8 mouse cellular contexts compared by ENCODE assay signal in the genomic region with DNA sequence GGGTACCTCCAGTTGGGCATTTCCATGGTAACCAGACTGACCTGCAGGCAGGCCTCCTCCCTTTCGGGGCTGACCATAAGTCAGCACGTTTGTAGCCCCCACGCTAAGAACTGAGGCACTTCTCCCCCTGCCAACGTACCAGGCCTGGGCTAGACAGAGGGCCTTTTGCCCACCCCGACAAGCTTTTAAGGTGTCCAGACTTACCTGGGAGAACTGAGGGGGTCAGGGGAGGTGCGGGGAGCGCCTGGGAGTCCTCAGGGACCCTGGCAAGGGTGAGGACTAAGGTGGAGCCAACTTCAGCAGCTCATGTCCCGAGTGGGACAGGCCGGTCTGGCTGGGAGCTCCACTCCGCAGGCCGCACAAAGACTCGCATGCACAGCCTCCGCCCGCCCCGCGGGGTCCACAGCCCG. TPM values are rescaled to one million over a fixed set of nuclear protein-coding genes. Genes with fewer than 3 reads are reported as not detected.
DNase-seq lines count a peak whose midpoint lies in the region; ATAC-seq and TF ChIP-seq lines count a peak whose summit lies in the region.

No protein-coding gene starts in this region.

- 1% methylated on average over 17 of the region's 17 CpGs for WGBS in lung, adult 2 months
- WGBS in hindbrain, embryonic 10.5 days: under 1% methylated on average over 17 of the region's 17 CpGs
- 0% methylated on average over 15 of the region's 17 CpGs for WGBS in liver, embryonic 16.5 days (ENCODE audit: insufficient replicate concordance)

- H3K36me3 ChIP-seq in hindbrain, embryonic 10.5 days: peaks cover 32% of the 10 kb centered on the region
- H3K36me3 ChIP-seq in liver, embryonic 16.5 days (ENCODE audit: control insufficient read depth, insufficient read depth): peaks cover 26% of the 10 kb centered on the region

- peak overlapping the region; percentile 90 for H3K9ac ChIP-seq in liver, embryonic 16.5 days (ENCODE audit: low read depth, low read length)

- no peak for TF ChIP-seq CTCF in lung, adult 2 months (IDR thresholded peaks at IDR 0.05; ENCODE audit: insufficient read depth, low read length)

- peak overlapping the region; percentile 49 for H3K4me3 ChIP-seq in lung, adult 2 months (replicated peaks; ENCODE audit: extremely low read depth, low read depth, low read length)
- peak overlapping the region; percentile 99 for H3K4me3 ChIP-seq in hindbrain, embryonic 10.5 days
- H3K4me3 ChIP-seq in liver, embryonic 16.5 days (ENCODE audit: low read depth, low read length): peak overlapping the region; percentile 85

- no peaks in the 10 kb centered on the region for H3K27me3 ChIP-seq in hindbrain, embryonic 10.5 days (ENCODE audit: insufficient read depth, poor library complexity, severe bottlenecking)
- H3K27me3 ChIP-seq in liver, embryonic 16.5 days (ENCODE audit: control insufficient read depth, insufficient read depth, low read depth, low read length): no peaks in the 10 kb centered on the region

- peak overlapping the region; percentile 98 for H3K27ac ChIP-seq in hindbrain, embryonic 10.5 days
- H3K27ac ChIP-seq in liver, embryonic 16.5 days (ENCODE audit: low read length): peak overlapping the region; percentile 81

- peak; percentile 38 for DNase-seq in lung, adult 2 months
- no peak for DNase-seq in lung, adult 18-20 months
- DNase-seq in cerebellum, adult 8-10 months: peak; percentile 47
- DNase-seq in hindbrain, embryonic 10.5 days (ENCODE audit: low spot score): peak; percentile 64
- peak; percentile 55 for DNase-seq in thymus, postnatal 14 days
- no peak for DNase-seq in urinary bladder, postnatal 14 days (ENCODE audit: low spot score)
- no peak for DNase-seq in right cerebral cortex, adult 2 months (ENCODE audit: low spot score in 2 of 2)

- H3K4me2 ChIP-seq in liver, embryonic 16.5 days (ENCODE audit: low read depth, low read length): peak overlapping the region; percentile 96

- no peak for TF ChIP-seq POLR2A in lung, adult 2 months (IDR thresholded peaks at IDR 0.05; ENCODE audit: borderline replicate concordance, extremely low read depth, low read depth, low read length)

- no peaks in the 10 kb centered on the region for H3K9me3 ChIP-seq in hindbrain, embryonic 10.5 days
- H3K9me3 ChIP-seq in liver, embryonic 16.5 days (replicated peaks; ENCODE audit: control insufficient read depth, low read length): no peaks in the 10 kb centered on the region

- peak; percentile 14; the same call in 1 of the 2 replicates for ATAC-seq in liver, embryonic 16.5 days (ENCODE audit: low read depth)

- H3K4me1 ChIP-seq in lung, adult 2 months (ENCODE audit: control insufficient read depth, insufficient read depth, low read length): peaks cover 38% of the 10 kb centered on the region
- H3K4me1 ChIP-seq in hindbrain, embryonic 10.5 days (replicated peaks): peaks cover 77% of the 10 kb centered on the region
- peaks cover 68% of the 10 kb centered on the region for H3K4me1 ChIP-seq in liver, embryonic 16.5 days (ENCODE audit: control insufficient read depth, low read depth, low read length)

RNA-seq across cellular contexts. Expression of gene Pprc1, which starts 5.8 kb away (rescaled TPM):
- 18.3 and 19.3 TPM in 2 replicates for polyA plus RNA-seq in lung, adult 2 months (2012; rRNA removed)
- 39.9 and 49.6 TPM in 2 replicates for polyA plus RNA-seq in hindbrain, embryonic 10.5 days (2016; fragmentation: Nextera tagmentation; extraction: Ambion mirVana)
- 12.8 and 13.7 TPM in 2 replicates for polyA plus RNA-seq in liver, embryonic 16.5 days (2015; fragmentation: Nextera tagmentation; extraction: Ambion mirVana)

RNA-seq across cellular contexts. Expression of gene Ldb1, which starts 6.2 kb away (rescaled TPM):
- polyA plus RNA-seq in lung, adult 2 months (2012; rRNA removed): 220 TPM in 2 replicates
- polyA plus RNA-seq in hindbrain, embryonic 10.5 days (2016; fragmentation: Nextera tagmentation; extraction: Ambion mirVana): 90.2 and 111 TPM in 2 replicates
- polyA plus RNA-seq in liver, embryonic 16.5 days (2015; fragmentation: Nextera tagmentation; extraction: Ambion mirVana): 20.2 and 23.1 TPM in 2 replicates

RNA-seq across cellular contexts. Expression of gene Hps6, which starts 35.5 kb away (rescaled TPM):
- 7.5 and 8.7 TPM in 2 replicates for polyA plus RNA-seq in lung, adult 2 months (2012; rRNA removed)
- polyA plus RNA-seq in hindbrain, embryonic 10.5 days (2016; fragmentation: Nextera tagmentation; extraction: Ambion mirVana): 4.8 and 5.7 TPM in 2 replicates
- 2.4 and 2.8 TPM in 2 replicates for polyA plus RNA-seq in liver, embryonic 16.5 days (2015; fragmentation: Nextera tagmentation; extraction: Ambion mirVana)

RNA-seq across cellular contexts. Expression of gene Nolc1, which starts 36.8 kb away (rescaled TPM):
- polyA plus RNA-seq in lung, adult 2 months (2012; rRNA removed): 7.4 and 9.8 TPM in 2 replicates
- polyA plus RNA-seq in hindbrain, embryonic 10.5 days (2016; fragmentation: Nextera tagmentation; extraction: Ambion mirVana): 110 and 136 TPM in 2 replicates
- polyA plus RNA-seq in liver, embryonic 16.5 days (2015; fragmentation: Nextera tagmentation; extraction: Ambion mirVana): 38.5 and 41.9 TPM in 2 replicates

RNA-seq across cellular contexts. Expression of gene Armh3, which starts 40.6 kb away (rescaled TPM):
- 6.7 and 9.5 TPM in 2 replicates for polyA plus RNA-seq in lung, adult 2 months (2012; rRNA removed)
- polyA plus RNA-seq in hindbrain, embryonic 10.5 days (2016; fragmentation: Nextera tagmentation; extraction: Ambion mirVana): 16.6 and 19.4 TPM in 2 replicates
- 4.0 and 4.7 TPM in 2 replicates for polyA plus RNA-seq in liver, embryonic 16.5 days (2015; fragmentation: Nextera tagmentation; extraction: Ambion mirVana)

Comparison
In these comparisons a context has a peak if more than half of its experiments do, and no peak if none do; other contexts are left out.
1. DNase-seq: peak in lung, adult 2 months (single experiment), cerebellum, adult 8-10 months (single experiment), hindbrain, embryonic 10.5 days (single experiment) and thymus, postnatal 14 days (single experiment); none in lung, adult 18-20 months (0 of 2), urinary bladder, postnatal 14 days (single experiment) and right cerebral cortex, adult 2 months (0 of 2).
2. H3K4me3 ChIP-seq: peak in every context shown above with its lines; median percentile 99 in hindbrain, embryonic 10.5 days; 85 in liver, embryonic 16.5 days; 49 in lung, adult 2 months.